Mouse (Mus musculus) thymus, postnatal 10 days (tissue): ENCODE measurements around the gene Tnfsf14.

Source experiments
- DNase-seq, 2 experiments: peaks; one replicate each; pipeline ENCODE4 v3.0.0; 2021; ENCODE audit warnings: low spot score in 2 of 2

The Tnfsf14 gene

GRCm38 (mm10) chr17:57201841-57202724 lies 8.1 kb upstream of the Tnfsf14 start:
- no peak for DNase-seq

DNA sequence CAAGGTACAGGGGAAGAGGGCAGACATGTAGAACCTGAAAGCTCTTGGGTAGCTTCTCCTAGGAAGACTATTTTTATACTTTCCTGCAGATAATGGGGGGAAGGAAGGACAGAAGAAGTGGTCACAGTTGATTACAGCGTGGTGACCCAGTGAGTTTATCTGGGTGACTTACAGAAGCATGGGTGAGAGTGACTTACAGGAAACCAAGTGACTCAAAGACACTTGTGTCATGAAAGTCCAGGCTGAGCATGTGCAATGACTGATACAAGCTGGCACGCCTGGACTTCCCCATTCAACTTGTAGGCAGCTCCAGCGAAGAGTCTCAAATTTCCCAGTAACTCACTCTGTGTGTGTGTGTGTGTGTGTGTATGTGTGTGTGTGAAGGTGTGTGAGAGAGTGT lies 4.3 kb upstream of the Tnfsf14 start:
- no peak for DNase-seq

DNA sequence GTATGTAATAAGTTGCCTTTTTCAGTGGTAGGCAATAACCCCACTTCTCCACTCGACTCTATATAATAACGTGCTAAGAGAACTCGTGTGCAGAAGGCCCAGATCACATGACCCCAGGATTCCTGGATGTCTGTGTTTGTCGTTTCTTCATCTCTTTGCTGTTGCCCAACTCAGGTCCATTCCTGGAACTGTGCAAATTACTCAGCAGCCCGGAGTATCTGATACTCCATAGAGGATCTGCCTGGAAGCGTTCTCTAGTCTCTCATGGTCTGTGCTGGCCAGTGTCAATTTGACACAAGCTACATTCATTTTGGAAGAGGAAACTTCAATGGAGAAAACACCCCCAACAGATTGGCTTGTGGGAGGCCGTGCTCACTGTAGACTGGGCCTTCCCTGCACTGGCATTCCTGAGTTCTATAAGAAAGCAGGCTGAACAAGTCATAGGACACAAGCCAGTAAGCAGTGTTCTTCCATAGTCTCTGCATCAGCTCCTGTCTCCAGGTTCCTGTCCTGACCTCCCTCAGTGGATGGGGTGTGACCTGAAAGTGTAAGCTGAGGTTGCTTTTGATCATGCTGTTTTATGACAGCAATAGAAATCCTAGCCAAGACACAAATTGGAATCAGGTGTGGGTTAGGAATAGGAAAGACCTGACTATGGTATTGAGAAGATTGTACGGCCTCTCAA lies 1.5 kb upstream of the Tnfsf14 start:
- DNase-seq = no peak

DNA sequence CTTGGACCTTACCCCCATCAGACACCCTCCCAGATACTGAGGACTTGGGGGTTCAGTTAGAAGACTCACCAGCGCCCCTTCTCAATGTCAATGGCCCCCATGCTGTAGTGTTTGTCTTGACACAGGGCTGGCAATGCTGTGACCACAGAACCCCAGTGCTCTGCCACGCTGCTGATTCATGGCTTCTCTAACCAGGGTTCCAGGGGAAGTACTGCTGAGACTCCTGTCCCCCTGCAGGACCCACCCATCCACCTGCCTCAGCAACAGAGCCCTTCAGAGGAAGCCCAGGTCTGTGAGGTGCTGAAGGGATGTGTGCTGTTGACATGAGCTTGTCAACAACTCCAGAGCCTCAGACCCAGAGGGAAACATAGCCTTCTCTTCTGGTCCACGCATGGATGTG lies 794 bp upstream of the Tnfsf14 start:
- DNase-seq = peak; percentile 23 to 32

- DNase-seq = no peak
Observed at GRCm38 (mm10) chr17:57188510-57189192, 5.3 kb downstream of the Tnfsf14 start.

GRCm38 (mm10) chr17:57185641-57186040 lies 8.3 kb downstream of the Tnfsf14 start:
- no peak for DNase-seq

- DNase-seq = no peak
Observed at GRCm38 (mm10) chr17:57182871-57183270, 11.1 kb downstream of the Tnfsf14 start.

GRCm38 (mm10) chr17:57180363-57180762 lies 13.6 kb downstream of the Tnfsf14 start:
- peak; percentile 47 to 70 for DNase-seq

DNA sequence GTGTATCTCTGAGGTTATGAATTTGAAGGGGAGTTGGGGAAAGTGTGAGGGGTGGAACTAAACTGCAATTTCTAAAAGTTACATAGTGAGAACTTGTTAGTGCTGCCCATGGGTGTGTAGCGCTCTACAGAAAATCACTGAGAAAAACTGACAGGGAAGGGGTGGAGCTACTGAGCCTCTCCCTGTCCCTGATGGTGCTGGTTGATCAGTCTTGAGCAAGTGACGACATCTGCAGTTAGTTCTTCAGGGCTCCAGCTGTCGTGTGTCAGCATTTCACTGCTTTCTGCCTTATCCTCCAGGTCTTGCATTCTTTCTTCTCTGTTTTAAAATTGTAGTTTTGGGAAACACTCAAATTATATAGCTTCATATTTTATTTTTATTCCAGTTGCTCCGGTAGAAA lies 20.6 kb downstream of the Tnfsf14 start:
- no peak for DNase-seq

- no peak for DNase-seq
Observed at GRCm38 (mm10) chr17:57172378-57172777, 21.6 kb downstream of the Tnfsf14 start.

DNA sequence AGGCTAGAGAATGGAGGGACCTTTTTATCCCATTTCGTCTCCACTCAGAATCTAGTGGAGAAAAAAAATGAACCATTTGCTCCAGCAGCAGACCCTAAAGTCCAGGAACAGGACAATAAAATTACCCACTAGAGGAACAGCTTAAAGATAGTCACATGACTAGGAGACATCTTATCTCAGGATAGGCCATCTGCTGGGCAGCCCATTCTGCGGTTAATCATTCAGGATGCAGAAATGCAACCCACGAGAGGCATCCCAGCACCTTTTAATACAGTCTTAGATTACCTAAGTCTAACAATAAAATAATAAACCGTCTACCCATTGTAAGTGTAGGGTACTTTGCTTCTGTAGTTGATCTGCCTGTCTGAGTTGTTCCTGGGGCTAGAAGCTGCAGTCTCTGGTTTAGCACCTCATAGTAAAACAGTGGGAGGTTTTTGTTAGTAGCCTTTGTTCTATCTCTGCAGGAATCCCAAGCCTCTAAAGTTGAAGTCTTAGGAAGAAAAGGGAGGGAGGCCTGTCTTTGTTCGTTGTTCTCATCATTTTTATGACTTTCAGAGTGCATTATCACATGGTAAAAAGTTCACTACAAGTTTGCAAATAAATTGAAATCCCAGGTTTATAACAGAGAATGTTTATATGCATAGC lies 23.2 kb downstream of the Tnfsf14 start:
- DNase-seq = no peak

GRCm38 (mm10) chr17:57166800-57167791 lies 26.9 kb downstream of the Tnfsf14 start:
- DNase-seq = peak; percentile 59 to 89

DNA sequence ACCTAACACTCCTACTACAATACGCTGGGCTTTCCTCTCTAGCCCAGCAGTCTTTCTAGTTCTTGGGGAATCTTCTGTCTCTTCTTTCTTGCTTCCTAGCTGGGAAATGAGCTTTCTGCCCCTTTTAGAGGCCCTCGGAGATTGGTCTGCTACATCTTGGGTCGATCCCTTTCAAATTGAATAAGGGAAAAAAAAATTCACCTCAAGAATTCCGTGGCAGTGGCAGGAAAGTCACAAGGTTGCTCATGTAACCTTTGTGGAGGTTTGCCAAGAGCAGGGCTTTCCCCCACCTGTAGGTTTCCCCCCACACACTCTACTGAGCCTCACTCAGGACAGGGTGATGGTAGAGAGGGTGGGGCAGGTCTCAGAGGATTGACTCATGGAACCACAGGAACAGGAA lies 40.2 kb downstream of the Tnfsf14 start:
- no peak for DNase-seq

- no peak for DNase-seq
Observed at GRCm38 (mm10) chr17:57153006-57153405, 41.0 kb downstream of the Tnfsf14 start.

DNA sequence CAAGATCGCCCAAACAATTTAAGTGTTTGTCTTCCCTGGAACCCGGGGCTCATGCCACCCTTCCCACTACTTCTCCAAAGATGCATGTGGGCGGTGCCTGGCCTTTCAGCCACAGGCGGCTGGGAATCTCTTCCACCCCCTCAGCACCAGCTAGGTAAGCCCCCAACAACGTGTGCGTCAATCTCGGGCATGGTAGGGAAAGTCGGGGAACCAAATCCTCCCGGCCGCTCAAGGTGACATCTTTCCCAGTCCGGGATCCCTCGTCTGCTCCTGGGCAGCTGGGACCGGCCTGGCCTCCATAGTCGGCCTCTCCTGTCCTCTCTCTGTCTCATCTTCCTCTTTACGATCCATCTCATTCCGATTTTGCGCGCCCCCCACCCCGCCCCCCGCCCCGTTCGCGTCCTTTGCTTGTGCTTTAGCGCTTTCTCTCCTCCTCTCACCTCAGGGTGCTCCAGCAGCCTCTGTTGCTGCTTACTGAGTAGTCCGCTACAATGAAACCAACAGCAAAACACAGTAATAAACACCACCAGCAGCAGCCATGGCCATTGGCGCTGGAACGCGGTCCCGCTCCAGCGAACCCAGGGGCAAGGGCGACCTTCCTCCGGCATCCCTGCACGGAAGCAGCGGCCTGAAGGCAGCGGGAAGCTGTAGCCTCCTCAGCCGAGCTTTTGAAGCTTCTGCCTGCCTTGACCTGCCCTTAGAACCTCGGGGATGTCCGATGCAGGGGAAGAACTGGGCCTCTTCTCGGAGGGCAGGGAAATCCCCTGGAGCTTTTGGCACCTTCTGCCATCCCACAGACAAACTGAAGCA lies 44.8 kb downstream of the Tnfsf14 start, which contains the start of gene Cd70:
TSS of gene Cd70 (minus strand) at position 784 of the 810 bp plus-strand sequence.
- DNase-seq = no peak

- DNase-seq = no peak
Observed at GRCm38 (mm10) chr17:57148343-57148742, 45.6 kb downstream of the Tnfsf14 start.

- no peak for DNase-seq
Observed at GRCm38 (mm10) chr17:57145115-57145514, 48.9 kb downstream of the Tnfsf14 start.

- DNase-seq = no peak
Observed at GRCm38 (mm10) chr17:57143704-57144103, 50.3 kb downstream of the Tnfsf14 start.

DNA sequence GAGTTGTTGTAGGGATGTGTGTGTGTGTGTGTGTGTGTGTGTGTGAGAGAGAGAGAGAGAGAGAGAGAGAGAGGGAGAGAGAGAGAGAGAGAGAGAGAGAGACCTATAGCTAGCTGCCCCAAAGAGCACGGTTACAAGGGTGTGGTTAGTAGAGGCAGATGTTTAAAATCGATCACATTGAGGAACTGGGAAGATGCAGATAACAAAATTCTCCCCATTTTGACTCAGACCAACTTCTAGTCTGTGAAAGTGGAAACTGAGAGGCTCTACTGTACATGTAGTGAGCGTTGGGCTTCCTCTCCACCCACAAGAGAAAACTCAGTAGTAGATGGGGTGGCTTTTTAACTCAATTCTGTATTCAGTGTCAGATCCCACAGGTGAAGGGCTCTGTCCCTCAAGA lies 54.3 kb downstream of the Tnfsf14 start:
- DNase-seq = no peak
